Mouse (Mus musculus): ENCODE results near the gene Rps6kc1.

The Rps6kc1 gene

DNA sequence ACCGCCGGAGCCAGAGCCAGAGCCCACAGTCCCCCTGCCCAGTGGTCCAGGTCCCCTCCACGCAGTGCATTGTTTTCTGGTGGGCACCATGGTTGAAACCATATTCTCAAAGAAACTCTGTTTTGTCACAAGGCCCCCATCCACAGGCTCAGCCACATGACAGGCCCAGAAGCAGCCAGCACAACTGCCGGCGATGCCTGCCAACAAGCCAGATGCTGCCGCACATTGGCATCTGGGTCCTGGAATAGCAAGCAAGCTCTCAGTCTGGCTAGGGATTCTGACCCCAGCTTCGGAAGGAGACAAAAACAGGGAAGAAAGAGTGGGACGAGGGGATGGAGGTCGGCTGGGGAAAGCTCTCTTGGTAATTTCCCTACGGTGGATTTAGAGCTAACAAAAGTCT, 147.8 kb downstream of the Rps6kc1 start:
- DNase-seq (ENCODE audit: low read depth), result peak; percentile 10

DNA sequence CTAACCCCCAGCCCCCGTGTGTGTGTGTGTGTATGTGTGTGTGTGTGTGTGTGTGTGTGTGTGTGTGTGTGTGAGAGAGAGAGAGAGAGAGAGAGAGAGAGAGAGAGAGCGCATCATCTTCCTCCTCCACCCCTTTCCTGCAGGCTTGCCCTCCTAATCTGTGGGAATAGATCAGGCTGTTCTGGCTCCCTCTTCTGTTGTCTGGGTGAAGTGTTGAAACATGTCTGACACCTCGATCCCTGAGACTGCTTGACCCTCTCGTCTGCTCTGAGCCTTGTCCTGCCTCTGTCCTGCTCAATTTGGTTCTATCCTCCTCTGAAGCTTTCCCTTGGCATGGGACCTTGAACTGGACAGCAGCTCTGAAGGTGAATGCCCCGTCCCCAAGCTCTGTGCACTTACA, 149.8 kb downstream of the Rps6kc1 start:
- no peak for DNase-seq (ENCODE audit: low read depth)

GRCm38 (mm10) chr1:190757899-190758298, 153.7 kb downstream of the Rps6kc1 start:
- DNase-seq (ENCODE audit: low read depth), result no peak

- DNase-seq (ENCODE audit: low read depth), result no peak
These were observed 159.6 kb downstream of the Rps6kc1 start for GRCm38 (mm10) chr1:190751794-190752570.

- no peak for DNase-seq (ENCODE audit: low read depth)
These were observed 162.6 kb downstream of the Rps6kc1 start for GRCm38 (mm10) chr1:190748937-190749336.

DNA sequence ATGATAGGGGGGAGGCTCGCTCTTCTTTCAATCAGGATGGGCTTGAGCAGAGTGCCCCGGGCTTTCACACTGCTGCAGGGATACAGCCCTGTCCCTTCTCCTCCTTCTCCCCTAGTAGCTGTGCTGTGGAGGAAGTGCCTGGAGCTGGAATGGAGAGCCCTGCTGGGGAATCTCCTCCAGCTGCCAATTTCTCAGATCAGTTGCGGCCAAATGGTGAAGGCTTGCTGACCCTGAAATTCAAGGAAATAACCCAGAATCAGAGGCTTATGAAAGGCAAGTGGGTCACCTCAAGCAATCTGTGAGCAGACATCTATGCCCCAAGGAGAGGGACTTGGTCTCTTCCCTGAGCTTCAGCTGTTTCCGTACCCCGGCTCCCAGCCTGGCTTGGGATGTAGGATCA, 170.1 kb downstream of the Rps6kc1 start:
- no peak for DNase-seq (ENCODE audit: low read depth)

- no peak for DNase-seq (ENCODE audit: low read depth)
These were observed 178.8 kb downstream of the Rps6kc1 start for GRCm38 (mm10) chr1:190732803-190733202.

DNA sequence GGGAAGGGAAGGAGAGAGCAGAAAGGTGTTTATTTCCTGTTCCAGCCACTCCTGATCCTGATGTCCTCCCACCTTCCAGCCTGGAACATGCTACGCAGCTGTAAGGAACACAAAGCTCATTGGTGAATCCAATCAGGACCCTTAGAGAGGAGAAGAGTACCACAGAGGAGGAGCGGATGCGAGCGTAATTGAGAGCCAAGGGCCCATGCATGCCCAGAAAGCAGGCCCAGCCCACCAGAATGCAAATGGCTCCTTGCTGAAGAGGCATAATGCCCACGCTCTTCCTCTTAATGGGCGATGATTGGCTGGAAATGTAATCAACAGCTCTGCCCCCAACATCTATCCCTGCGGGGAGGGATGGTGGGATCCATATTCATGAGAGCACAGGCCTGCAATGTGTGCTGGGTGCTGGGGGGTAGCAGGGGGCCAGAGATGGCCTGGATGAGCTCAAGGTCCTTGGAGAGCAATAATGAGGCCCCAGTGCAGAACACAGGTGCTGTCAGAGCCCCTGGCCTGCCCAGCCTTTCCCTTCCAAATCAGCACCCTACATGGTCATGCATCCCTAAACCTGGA, 182.0 kb downstream of the Rps6kc1 start:
- no peak for DNase-seq (ENCODE audit: low read depth)

- no peak for DNase-seq (ENCODE audit: low read depth)
These were observed 183.4 kb downstream of the Rps6kc1 start for GRCm38 (mm10) chr1:190728111-190728651.

DNA sequence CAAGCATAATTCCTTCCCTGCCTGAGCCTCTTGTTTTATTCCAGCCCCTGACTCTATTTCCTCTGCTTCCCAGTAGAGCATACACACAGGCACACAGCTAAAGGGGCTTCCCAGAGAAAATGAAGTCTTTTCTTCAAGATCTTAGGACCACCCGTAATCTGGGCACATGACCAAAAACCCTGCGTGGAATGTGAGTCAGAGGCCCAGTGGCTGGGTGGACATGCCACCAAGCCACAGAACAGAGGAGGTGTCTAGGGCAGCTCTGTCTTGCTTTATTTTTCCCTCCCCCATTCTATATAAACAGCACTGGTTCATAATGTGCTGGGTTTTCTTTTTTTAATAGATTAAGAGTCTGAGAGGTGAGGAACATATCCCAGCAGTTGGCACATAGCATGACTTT, 184.2 kb downstream of the Rps6kc1 start:
- no peak for DNase-seq (ENCODE audit: low read depth)

- no peak for DNase-seq (ENCODE audit: low read depth)
These were observed 186.8 kb downstream of the Rps6kc1 start for GRCm38 (mm10) chr1:190724591-190725380.

- DNase-seq (ENCODE audit: low read depth), result no peak
These were observed 187.6 kb downstream of the Rps6kc1 start for GRCm38 (mm10) chr1:190723926-190724430.

GRCm38 (mm10) chr1:190713848-190714247, 197.7 kb downstream of the Rps6kc1 start:
- no peak for DNase-seq (ENCODE audit: low read depth)

GRCm38 (mm10) chr1:190697576-190697975, 214.0 kb downstream of the Rps6kc1 start:
- no peak for DNase-seq (ENCODE audit: low read depth)

- no peak for DNase-seq (ENCODE audit: low read depth)
These were observed 216.0 kb downstream of the Rps6kc1 start for GRCm38 (mm10) chr1:190695589-190695988.

- no peak for DNase-seq (ENCODE audit: low read depth)
These were observed 220.9 kb downstream of the Rps6kc1 start for GRCm38 (mm10) chr1:190690528-190691262.

GRCm38 (mm10) chr1:190683060-190683459, 228.5 kb downstream of the Rps6kc1 start:
- no peak for DNase-seq (ENCODE audit: low read depth)

GRCm38 (mm10) chr1:190682021-190682926, 229.3 kb downstream of the Rps6kc1 start:
- no peak for DNase-seq (ENCODE audit: low read depth)

GRCm38 (mm10) chr1:190675455-190675854, 236.1 kb downstream of the Rps6kc1 start:
- no peak for DNase-seq (ENCODE audit: low read depth)

DNA sequence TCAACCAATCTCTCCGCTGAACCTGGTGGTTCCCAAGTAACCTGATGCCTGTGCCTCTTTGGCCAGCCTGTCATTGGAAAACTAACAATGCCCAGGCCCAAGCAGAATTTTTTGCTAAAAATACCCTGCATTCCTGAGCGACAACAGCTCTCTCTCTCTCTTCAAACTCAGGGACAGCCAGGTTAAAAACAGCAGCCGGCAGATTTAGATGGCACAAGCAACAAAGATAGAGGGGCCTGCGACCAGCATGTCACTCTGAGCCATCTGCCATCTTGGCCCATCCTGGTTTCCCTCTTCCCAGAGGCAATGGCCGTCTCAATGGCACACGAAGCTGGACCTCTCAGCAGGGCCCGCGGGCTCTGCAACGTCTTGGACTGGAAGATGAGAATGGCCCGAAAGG, 242.5 kb downstream of the Rps6kc1 start:
- no peak for DNase-seq (ENCODE audit: low read depth)

DNA sequence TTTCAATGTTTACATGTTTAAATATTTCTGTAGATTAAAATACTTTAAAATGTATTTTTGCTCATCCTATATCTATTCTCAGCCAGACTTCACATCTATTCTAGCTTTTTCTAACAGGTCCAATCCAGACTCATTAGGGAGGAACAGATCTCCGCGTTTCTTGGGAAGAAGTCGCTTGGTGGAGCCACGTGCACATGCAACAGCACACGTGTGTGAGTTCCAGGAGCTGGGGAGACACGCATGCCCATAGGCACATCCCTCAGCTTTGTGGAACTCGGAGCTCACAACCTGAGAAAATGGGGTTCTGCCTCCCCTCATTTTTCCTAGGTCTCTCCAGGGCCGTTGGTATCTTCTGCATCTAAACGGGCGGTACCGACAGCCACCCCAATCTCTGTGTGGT, 243.7 kb downstream of the Rps6kc1 start:
- DNase-seq (ENCODE audit: low read depth), result no peak

Data from fibroblast of lung, adult 2 months (primary cell).